Mouse (Mus musculus) embryonic fibroblast, embryonic 13.5 days (primary cell): ENCODE data around the gene Klhl36.

Experiments used
- CTCF ChIP-seq: IDR thresholded peaks from 2 replicates; pipeline ENCODE4 v1.5.1; 2011; ENCODE audit warnings: mild to moderate bottlenecking, control low read depth, low read length, moderate library complexity, borderline replicate concordance; ENCODE audit not compliant: insufficient read depth
- POLR2A ChIP-seq: IDR thresholded peaks from 2 replicates; pipeline ENCODE4 v1.6.1; 2011; ENCODE audit warnings: low read depth, mild to moderate bottlenecking, control low read depth, low read length, moderate library complexity

GRCm38 (mm10) chr8:119836831-119837230 is 25.2 kb upstream of the Klhl36 start:
- TF ChIP-seq CTCF (no peak), POLR2A (no peak)
